Mouse (Mus musculus): ENCODE data around the gene Nrxn1. TPM values are rescaled to one million over a fixed set of nuclear protein-coding genes. Genes with fewer than 3 reads are reported as not detected.

The Nrxn1 gene
- polyA plus RNA-seq, 1 experiment from 2014 or later = 1.9 TPM

DNA sequence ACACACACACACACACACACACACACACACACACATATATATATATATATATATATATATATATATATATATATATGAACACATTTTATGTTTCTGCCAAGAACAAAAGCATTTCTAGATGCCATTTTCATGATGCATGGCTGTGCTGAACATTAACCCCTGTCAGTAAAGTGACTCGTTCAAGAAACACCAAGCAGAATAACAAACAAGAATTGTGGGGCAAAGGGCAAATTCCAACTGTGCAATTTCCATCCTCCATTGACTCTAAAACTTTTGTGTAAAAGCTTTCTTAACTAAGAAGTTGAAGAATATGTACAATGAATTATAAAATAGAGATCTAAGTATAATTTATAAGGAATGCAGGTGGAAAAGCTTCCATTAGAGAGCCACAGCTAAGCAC lies 1030.0 kb downstream of the Nrxn1 start:
- ATAC-seq (ENCODE audit: low FRiP score, low TSS enrichment) (no peak), DNase-seq (ENCODE audit: low spot score) (no peak)
- no peaks in the 10 kb centered on the region for H3K9me3 ChIP-seq (ENCODE audit: control insufficient read depth, low read length)
- H3K4me3 ChIP-seq (ENCODE audit: low read depth, low read length) = no peak overlapping the region
- 6% methylated on average over 1 of the region's 1 CpGs for WGBS
- no peak overlapping the region for H3K4me2 ChIP-seq (replicated peaks; ENCODE audit: low read depth)
- no peak for TF ChIP-seq CTCF (IDR thresholded peaks at IDR 0.05; ENCODE audit: low read depth)
- no peak for TF ChIP-seq EP300 (optimal IDR thresholded peaks at IDR 0.05)
- no peaks in the 10 kb centered on the region for H3K27me3 ChIP-seq (ENCODE audit: control insufficient read depth, insufficient read depth, low read length)
- H3K36me3 ChIP-seq (ENCODE audit: control insufficient read depth, insufficient read depth, low read length) = no peaks in the 10 kb centered on the region
- H3K27ac ChIP-seq (replicated peaks) = no peak overlapping the region
- no peaks in the 10 kb centered on the region for H3K4me1 ChIP-seq (replicated peaks; ENCODE audit: control insufficient read depth, insufficient read depth)
- H3K9ac ChIP-seq (ENCODE audit: low read length) = no peak overlapping the region

DNA sequence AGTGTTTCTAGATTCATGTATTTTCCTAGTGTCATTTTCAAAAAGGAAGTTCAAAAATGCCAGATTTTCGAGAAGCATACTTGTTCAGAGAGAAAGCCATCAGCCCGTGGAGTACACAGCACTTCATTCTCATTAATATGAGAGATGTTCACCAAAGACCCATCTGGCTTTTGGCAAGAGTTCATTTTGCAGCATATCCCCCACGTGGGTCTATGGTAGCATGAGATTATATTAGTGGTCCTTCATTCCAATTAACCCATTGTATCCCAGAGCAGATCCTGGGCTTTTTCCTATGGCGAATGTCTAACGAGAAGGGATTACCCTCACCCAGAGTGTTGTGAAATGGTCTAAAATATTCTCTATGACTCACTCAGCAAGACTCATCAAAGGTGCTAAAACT lies 1032.0 kb downstream of the Nrxn1 start:
- TF ChIP-seq CTCF (IDR thresholded peaks at IDR 0.05; ENCODE audit: low read depth) (no peak), EP300 (optimal IDR thresholded peaks at IDR 0.05) (no peak)
- 52% methylated on average over 5 of the region's 5 CpGs for WGBS
- H3K27me3 ChIP-seq (ENCODE audit: control insufficient read depth, insufficient read depth, low read length) = no peaks in the 10 kb centered on the region
- H3K4me3 ChIP-seq (ENCODE audit: low read depth, low read length) = no peak overlapping the region
- no peaks in the 10 kb centered on the region for H3K36me3 ChIP-seq (ENCODE audit: control insufficient read depth, insufficient read depth, low read length)
- H3K4me1 ChIP-seq (replicated peaks; ENCODE audit: control insufficient read depth, insufficient read depth) = no peaks in the 10 kb centered on the region
- no peak overlapping the region for H3K4me2 ChIP-seq (replicated peaks; ENCODE audit: low read depth)
- no peak overlapping the region for H3K27ac ChIP-seq (replicated peaks)
- no peaks in the 10 kb centered on the region for H3K9me3 ChIP-seq (ENCODE audit: control insufficient read depth, low read length)
- DNase-seq (ENCODE audit: low spot score) = no peak
- no peak for ATAC-seq (ENCODE audit: low FRiP score, low TSS enrichment)
- no peak overlapping the region for H3K9ac ChIP-seq (ENCODE audit: low read length)

DNA sequence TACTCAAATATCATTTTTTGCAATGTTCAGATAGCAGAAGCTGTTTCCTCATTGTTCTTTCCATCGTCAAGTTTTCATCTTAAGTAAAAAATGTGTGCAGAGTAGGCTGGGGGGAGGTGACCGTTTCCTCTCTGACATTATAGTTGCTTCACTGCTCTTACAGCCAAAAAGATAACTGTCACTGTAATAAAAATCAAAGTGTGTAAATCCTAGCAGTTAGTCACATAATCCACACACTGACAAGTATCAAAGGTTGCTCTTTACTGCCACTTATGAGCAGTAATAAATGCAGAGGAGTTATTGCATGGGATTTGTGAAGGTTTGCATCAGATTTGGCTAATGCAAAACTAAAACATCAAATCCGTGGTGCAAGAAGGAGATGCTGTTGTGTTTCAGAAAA lies 1032.7 kb downstream of the Nrxn1 start:
- Histone ChIP-seq H3K4me3 (ENCODE audit: low read depth, low read length) (no peak overlapping the region), H3K27ac (replicated peaks) (no peak overlapping the region), H3K4me1 (replicated peaks; ENCODE audit: control insufficient read depth, insufficient read depth) (no peaks in the 10 kb centered on the region), H3K9me3 (ENCODE audit: control insufficient read depth, low read length) (no peaks in the 10 kb centered on the region), H3K9ac (ENCODE audit: low read length) (no peak overlapping the region), H3K27me3 (ENCODE audit: control insufficient read depth, insufficient read depth, low read length) (no peaks in the 10 kb centered on the region), H3K4me2 (replicated peaks; ENCODE audit: low read depth) (no peak overlapping the region), H3K36me3 (ENCODE audit: control insufficient read depth, insufficient read depth, low read length) (no peaks in the 10 kb centered on the region)
- TF ChIP-seq CTCF (IDR thresholded peaks at IDR 0.05; ENCODE audit: low read depth) = no peak
- TF ChIP-seq EP300 (optimal IDR thresholded peaks at IDR 0.05) = no peak
- ATAC-seq (ENCODE audit: low FRiP score, low TSS enrichment) (no peak), DNase-seq (ENCODE audit: low spot score) (no peak)
- WGBS = 37% methylated on average over 3 of the region's 3 CpGs

DNA sequence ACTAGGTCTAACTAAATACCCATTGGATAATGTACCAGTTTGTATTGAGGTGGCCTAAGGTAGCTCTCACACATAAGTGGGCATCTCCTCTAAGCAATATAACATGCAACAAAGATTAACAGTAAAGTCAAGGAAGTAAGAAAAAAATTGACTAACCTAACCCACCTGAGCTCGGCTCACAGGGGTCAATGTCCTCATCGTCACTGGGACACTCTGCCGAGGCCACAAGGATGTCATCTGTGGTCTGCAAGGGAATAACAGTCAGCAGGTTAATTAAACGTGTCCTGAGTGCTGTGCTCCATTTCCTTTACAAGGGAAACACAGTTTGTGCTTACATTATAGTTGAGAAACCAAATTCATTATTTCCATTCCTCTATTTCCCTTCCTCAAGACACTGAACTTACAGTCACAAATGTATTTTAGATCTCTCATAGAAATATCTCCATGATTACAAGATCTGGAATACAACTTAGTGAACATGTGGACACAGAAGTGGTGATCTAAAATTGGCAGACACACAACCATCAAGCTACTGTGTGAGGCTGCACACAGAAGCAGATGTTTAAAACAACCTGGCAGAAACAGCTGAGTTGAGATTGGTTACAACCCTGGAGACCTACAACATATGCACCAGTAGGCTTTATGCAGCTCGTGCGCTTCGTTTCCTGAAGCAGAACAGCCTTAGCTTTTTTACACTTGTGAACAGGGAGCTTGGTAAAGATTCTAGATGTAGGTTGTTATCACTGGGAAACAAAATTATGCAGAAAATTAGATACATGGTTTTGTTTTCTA lies 1033.4 kb downstream of the Nrxn1 start:
- no peak overlapping the region for H3K4me3 ChIP-seq (ENCODE audit: low read depth, low read length)
- TF ChIP-seq CTCF (IDR thresholded peaks at IDR 0.05; ENCODE audit: low read depth) = no peak
- no peak for TF ChIP-seq EP300 (optimal IDR thresholded peaks at IDR 0.05)
- no peaks in the 10 kb centered on the region for H3K9me3 ChIP-seq (ENCODE audit: control insufficient read depth, low read length)
- H3K36me3 ChIP-seq (ENCODE audit: control insufficient read depth, insufficient read depth, low read length) = no peaks in the 10 kb centered on the region
- no peaks in the 10 kb centered on the region for H3K4me1 ChIP-seq (replicated peaks; ENCODE audit: control insufficient read depth, insufficient read depth)
- H3K4me2 ChIP-seq (replicated peaks; ENCODE audit: low read depth) = no peak overlapping the region
- no peak overlapping the region for H3K27ac ChIP-seq (replicated peaks)
- ATAC-seq (ENCODE audit: low FRiP score, low TSS enrichment) (no peak), DNase-seq (ENCODE audit: low spot score) (no peak)
- no peaks in the 10 kb centered on the region for H3K27me3 ChIP-seq (ENCODE audit: control insufficient read depth, insufficient read depth, low read length)
- H3K9ac ChIP-seq (ENCODE audit: low read length) = no peak overlapping the region
- WGBS = 70% methylated on average over 7 of the region's 7 CpGs

DNA sequence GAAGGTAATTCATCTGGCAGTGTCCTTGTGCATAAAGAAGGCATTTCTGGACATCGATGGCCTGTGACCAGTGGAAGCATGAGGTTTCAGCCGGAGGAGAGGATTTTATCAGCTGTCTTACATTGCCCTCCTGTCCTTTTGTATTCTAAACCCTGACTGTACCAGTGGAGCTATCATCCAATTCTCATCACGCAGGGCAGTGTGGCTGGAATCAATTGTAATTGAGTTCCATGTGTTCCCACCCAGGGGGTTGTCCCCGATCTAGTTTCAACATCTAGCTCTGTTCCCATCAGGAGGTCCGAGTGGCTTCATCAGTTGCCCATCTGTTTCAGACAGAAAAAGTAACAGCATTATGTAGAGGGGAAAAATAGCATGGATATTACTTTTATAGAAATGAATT lies 1038.6 kb downstream of the Nrxn1 start:
- Histone ChIP-seq H3K9ac (ENCODE audit: low read length) (no peak overlapping the region), H3K9me3 (ENCODE audit: control insufficient read depth, low read length) (no peaks in the 10 kb centered on the region), H3K4me2 (replicated peaks; ENCODE audit: low read depth) (no peak overlapping the region), H3K4me3 (ENCODE audit: low read depth, low read length) (no peak overlapping the region), H3K36me3 (ENCODE audit: control insufficient read depth, insufficient read depth, low read length) (no peaks in the 10 kb centered on the region), H3K27ac (replicated peaks) (no peak overlapping the region), H3K4me1 (replicated peaks; ENCODE audit: control insufficient read depth, insufficient read depth) (no peaks in the 10 kb centered on the region), H3K27me3 (ENCODE audit: control insufficient read depth, insufficient read depth, low read length) (no peaks in the 10 kb centered on the region)
- no peak for ATAC-seq (ENCODE audit: low FRiP score, low TSS enrichment)
- DNase-seq (ENCODE audit: low spot score) = no peak
- no peak for TF ChIP-seq EP300 (optimal IDR thresholded peaks at IDR 0.05)
- no peak for TF ChIP-seq CTCF (IDR thresholded peaks at IDR 0.05; ENCODE audit: low read depth)
- 76% methylated on average over 5 of the region's 5 CpGs for WGBS

DNA sequence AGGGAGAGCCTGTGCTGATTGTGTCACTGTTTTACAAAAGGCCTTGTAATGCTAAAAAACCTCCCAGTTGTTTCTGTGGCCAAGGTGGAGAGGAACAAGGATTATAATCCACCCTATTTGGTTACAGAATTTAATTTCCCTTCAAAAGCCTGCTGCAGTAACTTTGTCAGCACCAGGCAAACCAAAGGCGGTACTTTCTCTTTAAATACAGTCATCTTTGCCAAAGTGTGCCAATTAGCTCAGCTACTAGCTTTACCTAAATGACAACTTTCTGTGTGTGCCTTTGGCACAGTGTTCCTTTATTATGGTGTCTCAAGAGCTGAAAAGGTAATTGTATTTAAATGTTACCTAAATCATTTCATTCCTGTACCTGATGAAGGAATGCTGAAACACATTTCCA lies 1053.6 kb downstream of the Nrxn1 start:
- H3K27ac ChIP-seq (replicated peaks) = no peak overlapping the region
- H3K9me3 ChIP-seq (ENCODE audit: control insufficient read depth, low read length) = no peaks in the 10 kb centered on the region
- TF ChIP-seq CTCF (IDR thresholded peaks at IDR 0.05; ENCODE audit: low read depth) = no peak
- TF ChIP-seq EP300 (optimal IDR thresholded peaks at IDR 0.05) = no peak
- H3K4me1 ChIP-seq (replicated peaks; ENCODE audit: control insufficient read depth, insufficient read depth) = no peaks in the 10 kb centered on the region
- H3K4me3 ChIP-seq (ENCODE audit: low read depth, low read length) = no peak overlapping the region
- no peak overlapping the region for H3K4me2 ChIP-seq (replicated peaks; ENCODE audit: low read depth)
- ATAC-seq (ENCODE audit: low FRiP score, low TSS enrichment) = no peak
- H3K9ac ChIP-seq (ENCODE audit: low read length) = no peak overlapping the region
- no peak for DNase-seq (ENCODE audit: low spot score)
- 66% methylated on average over 1 of the region's 1 CpGs for WGBS
- H3K27me3 ChIP-seq (ENCODE audit: control insufficient read depth, insufficient read depth, low read length) = no peaks in the 10 kb centered on the region
- H3K36me3 ChIP-seq (ENCODE audit: control insufficient read depth, insufficient read depth, low read length) = no peaks in the 10 kb centered on the region
